Mouse (Mus musculus) heart, adult 2 months (tissue): ENCODE data around the gene Hgd. TPM values are rescaled to one million over a fixed set of nuclear protein-coding genes. Genes with fewer than 3 reads are reported as not detected.
"Not testable (repeated sequence)": the region's sequence is repeated elsewhere in the genome, so short reads cannot be mapped to it uniquely, and the experiment has no call there.

Experiments
- DNase-seq, 2 experiments: peaks; one replicate each; pipeline ENCODE4 v3.0.0; 2021
- H3K27ac ChIP-seq: fragments of 200-600 bp; 2 replicates; pipeline ENCODE4 v1.8.1; 2022
- H3K27me3 ChIP-seq: fragments of 200-500 bp; 2 replicates; pipeline ENCODE4 v1.6.1; 2012; ENCODE audit warnings: mild to moderate bottlenecking, low read length, inconsistent platforms, mixed read lengths; ENCODE audit not compliant: control insufficient read depth, insufficient read depth
- H3K36me3 ChIP-seq: fragments of 200-500 bp; 2 replicates; pipeline ENCODE4 v1.6.1; 2012; ENCODE audit warnings: low read length, inconsistent platforms; ENCODE audit not compliant: control insufficient read depth, insufficient read depth
- H3K4me1 ChIP-seq: fragments of 200-500 bp; 2 replicates; pipeline ENCODE4 v1.6.1; 2011; ENCODE audit warnings: low read length; ENCODE audit not compliant: control insufficient read depth, insufficient read depth
- H3K4me3 ChIP-seq: fragments of 200-600 bp; 2 replicates; pipeline ENCODE4 v1.8.1; 2022
- H3K79me2 ChIP-seq: fragments of 200-500 bp; replicated peaks from 2 replicates; pipeline ENCODE4 v1.6.1; 2012; ENCODE audit warnings: mild to moderate bottlenecking, inconsistent platforms, low read length, moderate library complexity, mixed read lengths; ENCODE audit not compliant: control insufficient read depth, insufficient read depth
- H3K9ac ChIP-seq: fragments of 200-500 bp; 2 replicates; pipeline ENCODE4 v1.6.1; 2012; ENCODE audit warnings: low read depth, mild to moderate bottlenecking, control low read depth, inconsistent platforms, low read length, mixed read lengths
- CTCF ChIP-seq: fragments of 200-600 bp; IDR thresholded peaks from 2 replicates; pipeline ENCODE4 v1.8.1; 2022; ENCODE audit warnings: antibody characterized with exemption, mild to moderate bottlenecking, moderate library complexity
- EP300 ChIP-seq: fragments of 200-500 bp; IDR thresholded peaks from 2 replicates; pipeline ENCODE4 v1.6.1; 2011; ENCODE audit warnings: low read depth, low read length, control low read depth; ENCODE audit not compliant: insufficient read depth
- POLR2A ChIP-seq: fragments of 200-500 bp; IDR thresholded peaks from 2 replicates; pipeline ENCODE4 v1.6.1; 2011; ENCODE audit warnings: mild to moderate bottlenecking, low read depth, low read length, control low read depth; ENCODE audit not compliant: insufficient read depth
- WGBS: fragments of 180-500 bp; shearing (Covaris S2); methylation state at CpG from one replicate; pipeline ENCODE4 v1.1.7; 2018; 5-methylcytosine and 5-hydroxymethylcytosine counted together
- intact Hi-C: fragments of 180-260 bp; cut with DNase I; formaldehyde crosslinking; loops from one replicate; pipeline ENCODE4 v1.15.1; 2025
- polyA plus RNA-seq: library from polyadenylated mRNA; depleted of rRNA; stranded (reverse); fragments of >200 nt; gene quantifications from 2 replicates; pipeline ENCODE4 v1.2.3, GENCODE M21; 2012
- total RNA-seq, 2 experiments: library from RNA; stranded (reverse); gene quantifications; 2 replicates each; pipeline ENCODE4 v1.2.3; 2021

Hgd gene
- total and polyA plus RNA-seq, 3 experiments: 0.08 TPM; not detected in 2

DNA sequence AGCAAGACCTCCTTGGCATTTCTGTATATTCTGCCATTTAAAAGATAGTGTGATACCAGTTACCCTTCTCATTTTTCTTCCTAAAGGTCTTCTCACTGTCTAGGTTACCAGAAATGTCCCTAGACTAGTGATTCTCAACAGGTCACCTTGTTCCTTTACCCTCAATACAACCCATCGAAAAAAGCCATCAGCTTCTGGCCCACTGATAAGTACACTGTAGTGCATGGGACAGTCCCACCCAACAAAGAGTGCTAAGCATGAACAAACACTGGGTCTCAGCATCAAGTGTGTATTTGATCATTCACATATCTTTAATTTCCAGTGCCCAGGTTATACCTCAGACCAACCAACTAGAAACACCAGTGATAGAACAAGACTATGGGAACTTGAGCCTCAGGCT, 55.1 kb downstream of the Hgd start:
- Histone ChIP-seq H3K27ac (no peak overlapping the region), H3K79me2 (no peaks in the 10 kb centered on the region), H3K27me3 (no peaks in the 10 kb centered on the region), H3K36me3 (no peaks in the 10 kb centered on the region), H3K4me3 (no peak overlapping the region), H3K4me1 (no peaks in the 10 kb centered on the region), H3K9ac (no peak overlapping the region)
- TF ChIP-seq CTCF: no peak
- no peak for DNase-seq
- WGBS: 97% methylated on average over 1 of the region's 1 CpGs
- intact Hi-C loops: loop anchor here (5.0 kb wide), 1 partner anchor 343 kb away; no protein-coding TSS in a partner anchor

DNA sequence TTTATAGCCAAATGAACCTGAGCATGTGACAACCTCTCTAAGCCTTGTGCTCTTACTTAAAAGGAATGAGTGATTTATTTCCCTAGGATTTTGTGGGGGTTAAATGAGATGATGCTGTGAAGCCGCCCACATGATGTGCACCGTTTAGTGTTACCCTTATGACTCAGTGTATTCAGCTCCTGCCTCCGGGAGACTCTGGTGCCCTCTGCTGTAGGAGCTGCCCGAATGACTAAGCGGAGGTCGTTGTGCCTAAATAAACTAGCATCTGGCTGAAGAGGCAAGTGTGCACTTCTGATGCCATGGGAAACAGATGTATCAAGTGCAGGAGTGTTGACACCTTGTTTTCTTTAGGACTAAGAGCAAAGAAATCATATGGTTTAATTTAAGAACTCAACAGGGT, 56.2 kb downstream of the Hgd start:
- TF ChIP-seq EP300 (no peak), CTCF (peak; percentile 68)
- peak; percentile 15 to 33 for DNase-seq
- Histone ChIP-seq H3K4me3 (no peak overlapping the region), H3K9ac (no peak overlapping the region), H3K4me1 (no peaks in the 10 kb centered on the region), H3K36me3 (no peaks in the 10 kb centered on the region), H3K27ac (no peak overlapping the region), H3K79me2 (no peaks in the 10 kb centered on the region), H3K27me3 (no peaks in the 10 kb centered on the region)
- 35% methylated on average over 6 of the region's 6 CpGs for WGBS
- intact Hi-C loops: loop anchor here (2.0 to 5.0 kb wide), 2 partner anchors 287 to 344 kb away; no protein-coding TSS in a partner anchor

DNA sequence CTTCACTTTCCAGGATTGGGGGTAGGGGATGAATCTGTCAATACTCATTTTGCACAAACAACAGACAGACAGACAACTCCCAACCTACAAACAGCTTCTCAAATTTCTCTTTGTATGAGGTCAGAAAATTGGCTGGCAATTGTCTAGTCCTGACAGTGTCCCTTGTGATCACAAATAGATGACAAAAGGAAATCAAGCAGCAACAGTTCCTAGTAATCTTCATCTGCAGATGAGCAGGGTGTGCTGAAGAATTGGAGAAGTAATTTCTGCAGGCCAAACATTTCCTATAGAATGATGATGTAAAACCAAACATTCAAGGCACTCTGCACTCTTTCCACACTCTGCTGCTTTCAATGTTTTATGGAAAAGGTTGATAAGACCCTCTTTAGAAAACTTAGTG, 57.8 kb downstream of the Hgd start:
- Histone ChIP-seq H3K4me1 (no peaks in the 10 kb centered on the region), H3K79me2 (no peaks in the 10 kb centered on the region), H3K27ac (no peak overlapping the region), H3K36me3 (no peaks in the 10 kb centered on the region), H3K4me3 (no peak overlapping the region), H3K9ac (no peak overlapping the region), H3K27me3 (no peaks in the 10 kb centered on the region)
- intact Hi-C loops: loop anchor here (2.0 to 5.0 kb wide), 2 partner anchors 289 to 346 kb away; no protein-coding TSS in a partner anchor
- DNase-seq: no peak
- TF ChIP-seq CTCF: no peak
- no peak for TF ChIP-seq POLR2A
- no peak for TF ChIP-seq EP300

DNA sequence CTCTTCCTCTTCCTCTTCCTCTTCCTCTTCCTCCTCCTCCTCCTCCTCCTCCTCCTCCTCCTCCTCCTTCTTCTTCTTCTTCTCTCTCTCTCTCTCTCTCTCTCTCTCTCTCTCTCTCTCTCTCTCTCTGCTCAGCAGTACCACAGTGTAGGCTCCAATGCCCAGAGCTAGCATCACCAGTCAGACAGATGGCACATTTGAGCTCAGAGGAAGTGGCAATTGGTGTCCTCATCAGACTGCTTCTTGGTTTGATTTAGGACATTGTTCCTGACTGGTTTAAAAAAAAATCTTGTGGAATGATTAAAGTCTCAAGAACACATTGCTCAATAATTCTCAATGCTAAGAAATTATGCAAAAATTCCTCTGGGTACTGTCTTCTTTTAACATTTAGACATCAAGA, 60.6 kb downstream of the Hgd start:
- intact Hi-C loops, H3K4me3 ChIP-seq, H3K9ac ChIP-seq, DNase-seq, H3K27ac ChIP-seq, H3K4me1 ChIP-seq, H3K27me3 ChIP-seq, H3K36me3 ChIP-seq, H3K79me2 ChIP-seq: not testable (repeated sequence)

DNA sequence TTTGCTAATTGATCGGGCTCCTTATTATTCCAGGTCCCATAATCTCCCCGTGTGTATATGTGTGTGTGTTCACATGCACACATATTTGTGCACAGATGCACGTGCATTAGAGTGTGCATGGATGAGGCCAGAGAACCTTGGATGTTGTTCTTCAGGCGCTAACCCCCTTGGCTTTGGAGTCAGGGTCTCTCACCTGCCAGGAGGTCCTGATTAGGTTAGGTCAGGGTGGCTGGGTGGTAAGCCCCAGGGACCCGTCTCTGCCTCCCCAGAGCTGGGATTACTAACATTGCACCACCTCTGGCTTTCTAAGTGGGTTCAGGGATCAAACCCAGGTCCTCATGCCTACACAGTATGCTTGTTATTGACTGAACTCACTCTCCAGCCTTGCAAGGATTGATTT, 64.5 kb downstream of the Hgd start:
- Histone ChIP-seq H3K9ac (no peak overlapping the region), H3K4me1 (no peaks in the 10 kb centered on the region), H3K27me3 (no peaks in the 10 kb centered on the region), H3K36me3 (peaks cover 2% of the 10 kb centered on the region), H3K4me3 (no peak overlapping the region), H3K27ac (no peak overlapping the region), H3K79me2 (no peaks in the 10 kb centered on the region)
- DNase-seq: no peak
- 95% methylated on average over 5 of the region's 5 CpGs for WGBS
- intact Hi-C loops: no loop called here
- TF ChIP-seq POLR2A: no peak

DNA sequence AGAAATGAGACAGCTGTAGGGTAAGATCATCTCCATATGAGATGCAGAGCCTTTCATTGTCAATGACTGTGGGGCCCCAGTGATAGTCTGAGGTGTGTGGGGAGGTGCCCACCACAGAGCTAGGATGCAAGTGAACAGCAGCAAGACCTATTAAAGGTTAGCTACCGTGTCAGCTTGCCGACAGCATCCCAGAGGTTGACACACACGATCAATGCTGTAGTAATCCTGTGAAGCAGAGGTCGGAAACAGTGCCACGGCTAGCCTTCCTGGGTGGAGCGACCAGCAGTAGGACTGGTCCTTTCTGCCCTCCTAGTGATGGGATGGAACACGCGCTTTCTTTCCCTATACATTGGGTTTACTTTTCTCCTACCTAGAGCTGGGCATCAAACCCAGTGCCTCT, 65.3 kb downstream of the Hgd start:
- Histone ChIP-seq H3K9ac (no peak overlapping the region), H3K36me3 (peaks cover 2% of the 10 kb centered on the region), H3K4me3 (no peak overlapping the region), H3K27ac (no peak overlapping the region), H3K79me2 (no peaks in the 10 kb centered on the region), H3K27me3 (no peaks in the 10 kb centered on the region), H3K4me1 (no peaks in the 10 kb centered on the region)
- 93% methylated on average over 8 of the region's 8 CpGs for WGBS
- intact Hi-C loops: no loop called here
- TF ChIP-seq EP300 (no peak), POLR2A (no peak), CTCF (no peak)
- DNase-seq: no peak

DNA sequence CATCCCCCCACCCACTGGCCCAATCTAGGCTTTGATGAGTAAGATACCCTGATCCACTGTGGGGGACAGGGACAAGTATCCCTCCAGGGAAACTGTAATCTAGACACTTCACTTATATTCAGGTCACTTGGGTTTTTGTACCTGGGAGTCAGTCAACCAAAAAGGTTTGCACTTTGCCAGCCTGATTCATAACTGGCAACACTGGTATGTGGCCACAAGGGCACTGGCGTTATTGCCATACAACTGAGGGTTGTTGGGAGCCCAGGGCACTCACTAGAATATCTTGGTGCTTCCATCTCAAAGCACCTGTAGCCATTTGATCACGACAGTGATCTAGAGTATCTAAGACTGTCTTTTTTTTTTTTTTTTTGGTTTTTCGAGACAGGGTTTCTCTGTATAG, 65.8 kb downstream of the Hgd start:
- no peaks in the 10 kb centered on the region for H3K4me1 ChIP-seq
- 83% methylated on average over 3 of the region's 3 CpGs for WGBS
- no peaks in the 10 kb centered on the region for H3K79me2 ChIP-seq
- no peak for DNase-seq
- no peak for TF ChIP-seq POLR2A
- no peak for TF ChIP-seq EP300
- no peak for TF ChIP-seq CTCF
- peaks cover 2% of the 10 kb centered on the region for H3K36me3 ChIP-seq
- no peak overlapping the region for H3K4me3 ChIP-seq
- intact Hi-C loops: no loop called here
- H3K27me3 ChIP-seq: no peaks in the 10 kb centered on the region
- no peak overlapping the region for H3K27ac ChIP-seq
- no peak overlapping the region for H3K9ac ChIP-seq
